In the genomic region with DNA sequence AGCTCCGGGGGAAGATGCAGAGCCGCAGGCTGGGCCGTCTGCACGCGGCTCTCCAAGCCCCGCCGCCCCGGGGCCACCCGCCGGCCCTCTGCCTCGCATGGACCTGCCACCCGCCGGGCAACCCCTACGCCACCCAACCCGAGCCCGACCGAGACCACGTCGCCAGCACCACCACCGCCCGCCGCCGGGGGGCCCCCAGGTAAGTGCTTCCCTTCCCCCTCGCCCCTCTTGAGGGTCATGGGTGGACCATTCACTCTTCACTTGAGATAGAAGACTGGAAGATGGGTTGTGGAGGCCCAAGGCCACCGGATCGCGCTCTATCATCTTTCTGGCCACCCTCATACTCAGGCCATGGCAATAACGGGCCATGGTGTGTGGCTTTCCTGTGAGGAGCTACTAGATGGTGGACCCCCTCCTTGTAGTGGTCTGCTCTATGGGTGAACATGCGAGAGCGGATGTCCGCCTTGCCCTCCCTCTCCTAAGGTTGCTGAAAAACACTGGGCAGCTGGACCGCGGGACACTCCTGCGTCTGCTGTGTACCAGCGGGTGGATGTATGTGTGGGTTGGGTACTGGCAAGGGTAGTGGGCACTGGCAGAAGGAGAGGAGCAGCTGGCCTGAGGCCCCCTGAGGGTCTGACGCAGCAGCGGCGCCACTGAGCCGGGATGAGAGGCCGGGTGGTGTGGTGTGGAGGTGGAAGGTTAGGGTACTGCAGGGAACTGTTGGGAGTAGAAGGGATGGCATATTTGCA, we compare ENCODE assay signal across 8 mouse cellular contexts. TPM values are rescaled to one million over a fixed set of nuclear protein-coding genes. Genes with fewer than 3 reads are reported as not detected.
DNase-seq lines count a peak whose midpoint lies in the region; ATAC-seq and TF ChIP-seq lines count a peak whose summit lies in the region.

No protein-coding gene starts in this region.

- TF ChIP-seq EP300 in stomach, postnatal 0 days (optimal IDR thresholded peaks at IDR 0.05), result no peak

- H3K36me3 ChIP-seq in neural tube, embryonic 11.5 days (ENCODE audit: control insufficient read depth, insufficient read depth, low read length), result peaks cover 8% of the 10 kb centered on the region
- peaks cover 34% of the 10 kb centered on the region for H3K36me3 ChIP-seq in hindbrain, embryonic 12.5 days
- peaks cover 22% of the 10 kb centered on the region for H3K36me3 ChIP-seq in liver, embryonic 15.5 days (replicated peaks)
- peaks cover 5% of the 10 kb centered on the region; the same call in 1 of the 2 replicates for H3K36me3 ChIP-seq in stomach, postnatal 0 days (ENCODE audit: control insufficient read depth, insufficient read depth, low read length)

- peak overlapping the region; percentile 56 for H3K27ac ChIP-seq in neural tube, embryonic 11.5 days (ENCODE audit: low read depth, low read length)
- H3K27ac ChIP-seq in hindbrain, embryonic 12.5 days, result peak overlapping the region; percentile 83
- H3K27ac ChIP-seq in liver, embryonic 15.5 days (replicated peaks), result no peak overlapping the region
- H3K27ac ChIP-seq in stomach, postnatal 0 days (replicated peaks), result no peak overlapping the region

- peak overlapping the region; percentile 43 for H3K4me3 ChIP-seq in neural tube, embryonic 11.5 days (ENCODE audit: low read depth, low read length)
- peak overlapping the region; percentile 62 for H3K4me3 ChIP-seq in hindbrain, embryonic 12.5 days
- H3K4me3 ChIP-seq in liver, embryonic 15.5 days (replicated peaks), result peak overlapping the region; percentile 39
- peak overlapping the region; percentile 45 for H3K4me3 ChIP-seq in stomach, postnatal 0 days (ENCODE audit: low read depth, low read length)

- H3K9ac ChIP-seq in neural tube, embryonic 11.5 days (ENCODE audit: low read length), result peak overlapping the region; percentile 65
- peak overlapping the region; percentile 77 for H3K9ac ChIP-seq in hindbrain, embryonic 12.5 days
- H3K9ac ChIP-seq in liver, embryonic 15.5 days, result no peak overlapping the region
- H3K9ac ChIP-seq in stomach, postnatal 0 days (ENCODE audit: low read length), result peak overlapping the region; percentile 45

- ATAC-seq in neural tube, embryonic 11.5 days (ENCODE audit: insufficient read depth, low FRiP score, low TSS enrichment), result peak; percentile 46
- peak; percentile 64 for ATAC-seq in hindbrain, embryonic 12.5 days (ENCODE audit: low FRiP score)
- no peak; the same call in 1 of the 2 replicates for ATAC-seq in liver, embryonic 15.5 days (ENCODE audit: insufficient read depth)
- peak; percentile 28; the same call in 1 of the 2 replicates for ATAC-seq in stomach, postnatal 0 days (ENCODE audit: low FRiP score, low TSS enrichment)

- WGBS in neural tube, embryonic 11.5 days, result 10% methylated on average over 29 of the region's 40 CpGs
- whole genome bisulfite sequencing in hindbrain, embryonic 12.5 days, result 7% methylated on average over 38 of the region's 40 CpGs
- 31% methylated on average over 40 of the region's 40 CpGs for WGBS in liver, embryonic 15.5 days (ENCODE audit: insufficient replicate concordance)
- WGBS in stomach, postnatal 0 days, result 17% methylated on average over 40 of the region's 40 CpGs

- H3K9me3 ChIP-seq in neural tube, embryonic 11.5 days (ENCODE audit: control insufficient read depth, low read length), result no peaks in the 10 kb centered on the region
- H3K9me3 ChIP-seq in hindbrain, embryonic 12.5 days (replicated peaks), result no peaks in the 10 kb centered on the region
- no peaks in the 10 kb centered on the region for H3K9me3 ChIP-seq in liver, embryonic 15.5 days (replicated peaks)
- H3K9me3 ChIP-seq in stomach, postnatal 0 days (ENCODE audit: control insufficient read depth, low read length), result no peaks in the 10 kb centered on the region

- H3K4me1 ChIP-seq in neural tube, embryonic 11.5 days (ENCODE audit: control insufficient read depth, insufficient read depth, low read length), result 0 out of 2 replicates have a peak, but pooled peaks cover 3% of the 10 kb centered on the region
- H3K4me1 ChIP-seq in hindbrain, embryonic 12.5 days, result peaks cover 22% of the 10 kb centered on the region
- peaks cover 19% of the 10 kb centered on the region for H3K4me1 ChIP-seq in liver, embryonic 15.5 days (replicated peaks)
- H3K4me1 ChIP-seq in stomach, postnatal 0 days (replicated peaks; ENCODE audit: control insufficient read depth, insufficient read depth), result no peaks in the 10 kb centered on the region; the same call in 1 of the 2 replicates

- H3K27me3 ChIP-seq in neural tube, embryonic 11.5 days (ENCODE audit: control insufficient read depth, insufficient read depth, low read length), result no peaks in the 10 kb centered on the region
- no peaks in the 10 kb centered on the region for H3K27me3 ChIP-seq in hindbrain, embryonic 12.5 days
- peaks cover 12% of the 10 kb centered on the region for H3K27me3 ChIP-seq in liver, embryonic 15.5 days
- H3K27me3 ChIP-seq in stomach, postnatal 0 days (ENCODE audit: control insufficient read depth, insufficient read depth, low read length), result no peaks in the 10 kb centered on the region

- peak overlapping the region; percentile 79 for H3K4me2 ChIP-seq in neural tube, embryonic 11.5 days (ENCODE audit: low read depth)
- peak overlapping the region; percentile 90 for H3K4me2 ChIP-seq in hindbrain, embryonic 12.5 days (replicated peaks)
- H3K4me2 ChIP-seq in liver, embryonic 15.5 days, result peak overlapping the region; percentile 77
- H3K4me2 ChIP-seq in stomach, postnatal 0 days (replicated peaks; ENCODE audit: low read depth), result peak overlapping the region; percentile 91

- TF ChIP-seq CTCF in stomach, postnatal 0 days (IDR thresholded peaks at IDR 0.05; ENCODE audit: low read depth), result peak; percentile 17; the same call in 1 of the 2 replicates

- peak; percentile 13 for DNase-seq in embryo, embryonic 10.5 days (ENCODE audit: low spot score)
- no peak for DNase-seq in embryo, embryonic 9.5 days (ENCODE audit: extremely low spot score)
- peak; percentile 47 for DNase-seq in neural tube, embryonic 11.5 days (ENCODE audit: low spot score)
- DNase-seq in neural tube, embryonic 10.5 days (ENCODE audit: extremely low spot score, low spot score), result no peak
- DNase-seq in stomach, postnatal 0 days (ENCODE audit: low spot score), result peak; percentile 39
- no peak for DNase-seq in urinary bladder, postnatal 25 days (ENCODE audit: low spot score)

RNA-seq across cellular contexts. Expression of a gene that starts 6.7 kb away (rescaled TPM):
- polyA plus RNA-seq in neural tube, embryonic 11.5 days (2014; fragmentation: Nextera tagmentation; extraction: Ambion mirVana), result 74.3 and 76.7 TPM in 2 replicates
- polyA plus RNA-seq in hindbrain, embryonic 12.5 days (2016; fragmentation: Nextera tagmentation; extraction: Ambion mirVana), result 79.1 and 88.0 TPM in 2 replicates
- polyA plus RNA-seq in liver, embryonic 15.5 days (2015; fragmentation: Nextera tagmentation; extraction: Ambion mirVana), result 22.4 and 23.6 TPM in 2 replicates
- 26.7 and 30.7 TPM in 2 replicates for polyA plus RNA-seq in stomach, postnatal 0 days (2015; fragmentation: Nextera tagmentation; extraction: Ambion mirVana)

RNA-seq across cellular contexts. Expression of a gene that starts 6.7 kb away (rescaled TPM):
- polyA plus RNA-seq in neural tube, embryonic 11.5 days (2014; fragmentation: Nextera tagmentation; extraction: Ambion mirVana), result 23.1 and 24.1 TPM in 2 replicates
- 29.5 and 29.7 TPM in 2 replicates for polyA plus RNA-seq in hindbrain, embryonic 12.5 days (2016; fragmentation: Nextera tagmentation; extraction: Ambion mirVana)
- polyA plus RNA-seq in liver, embryonic 15.5 days (2015; fragmentation: Nextera tagmentation; extraction: Ambion mirVana), result 6.1 and 6.3 TPM in 2 replicates
- polyA plus RNA-seq in stomach, postnatal 0 days (2015; fragmentation: Nextera tagmentation; extraction: Ambion mirVana), result 12.4 and 13.0 TPM in 2 replicates

RNA-seq across cellular contexts. Expression of a gene that starts 8.2 kb away (rescaled TPM):
- 4.6 and 5.0 TPM in 2 replicates for polyA plus RNA-seq in neural tube, embryonic 11.5 days (2014; fragmentation: Nextera tagmentation; extraction: Ambion mirVana)
- 9.7 and 11.8 TPM in 2 replicates for polyA plus RNA-seq in hindbrain, embryonic 12.5 days (2016; fragmentation: Nextera tagmentation; extraction: Ambion mirVana)
- 0.35 and 0.74 TPM in 2 replicates for polyA plus RNA-seq in liver, embryonic 15.5 days (2015; fragmentation: Nextera tagmentation; extraction: Ambion mirVana)
- 0.58 and 0.61 TPM in 2 replicates for polyA plus RNA-seq in stomach, postnatal 0 days (2015; fragmentation: Nextera tagmentation; extraction: Ambion mirVana)

RNA-seq across cellular contexts. Expression of a gene that starts 13.2 kb away (rescaled TPM):
- 0.20 TPM in 1 of 2 replicates, not detected in the other for polyA plus RNA-seq in neural tube, embryonic 11.5 days (2014; fragmentation: Nextera tagmentation; extraction: Ambion mirVana)
- polyA plus RNA-seq in hindbrain, embryonic 12.5 days (2016; fragmentation: Nextera tagmentation; extraction: Ambion mirVana), result 0.39 TPM in 1 of 2 replicates, not detected in the other
- polyA plus RNA-seq in liver, embryonic 15.5 days (2015; fragmentation: Nextera tagmentation; extraction: Ambion mirVana), result not detected in 2 replicates
- 0.08 and 0.13 TPM in 2 replicates for polyA plus RNA-seq in stomach, postnatal 0 days (2015; fragmentation: Nextera tagmentation; extraction: Ambion mirVana)

RNA-seq across cellular contexts. Expression of a gene that starts 13.8 kb away (rescaled TPM):
- polyA plus RNA-seq in neural tube, embryonic 11.5 days (2014; fragmentation: Nextera tagmentation; extraction: Ambion mirVana), result 27.6 and 27.8 TPM in 2 replicates
- polyA plus RNA-seq in hindbrain, embryonic 12.5 days (2016; fragmentation: Nextera tagmentation; extraction: Ambion mirVana), result 22.4 and 23.6 TPM in 2 replicates
- 4.4 and 5.2 TPM in 2 replicates for polyA plus RNA-seq in liver, embryonic 15.5 days (2015; fragmentation: Nextera tagmentation; extraction: Ambion mirVana)
- 5.4 and 5.8 TPM in 2 replicates for polyA plus RNA-seq in stomach, postnatal 0 days (2015; fragmentation: Nextera tagmentation; extraction: Ambion mirVana)

Comparison
In these comparisons a context has a peak if more than half of its experiments do, and no peak if none do; other contexts are left out.
1. DNase-seq: peak in embryo, embryonic 10.5 days (single experiment), neural tube, embryonic 11.5 days (single experiment) and stomach, postnatal 0 days (single experiment); none in embryo, embryonic 9.5 days (single experiment), neural tube, embryonic 10.5 days (single experiment) and urinary bladder, postnatal 25 days (single experiment).
2. H3K27ac ChIP-seq: peak in neural tube, embryonic 11.5 days (single experiment) and hindbrain, embryonic 12.5 days (single experiment); none in liver, embryonic 15.5 days (single experiment) and stomach, postnatal 0 days (single experiment).
3. Peak in every context shown above with its lines, with median percentiles within 50 percentile points of each other: H3K4me2 ChIP-seq and H3K4me3 ChIP-seq.